Mouse (Mus musculus) layer of hippocampus, adult 2 months (tissue): ENCODE results near the gene Oxa1l. TPM values are rescaled to one million over a fixed set of nuclear protein-coding genes. Genes with fewer than 3 reads are reported as not detected.

Source experiments
- DNase-seq, 2 experiments: peaks; one replicate each; pipeline ENCODE4 v3.0.0; 2022; ENCODE audit warnings: low spot score in 2 of 2
- H3K27ac ChIP-seq: fragments of 200-600 bp; 2 replicates; pipeline ENCODE4 v1.8.1; 2022
- H3K4me3 ChIP-seq: fragments of 200-600 bp; 2 replicates; pipeline ENCODE4 v1.8.1; 2022; ENCODE audit warnings: mild to moderate bottlenecking
- CTCF ChIP-seq: fragments of 200-600 bp; conservative IDR thresholded peaks from 2 replicates; pipeline ENCODE4 v1.8.1; 2022; ENCODE audit warnings: antibody characterized with exemption, mild to moderate bottlenecking, moderate library complexity
- total RNA-seq, 2 experiments: library from RNA; stranded (reverse); gene quantifications; 2 replicates each; pipeline ENCODE4 v1.2.3; 2021

Oxa1l gene
- total RNA-seq, 2 experiments from 2014 or later = 52.1 to 54.9 TPM

GRCm38 (mm10) chr14:54408336-54409056 is 47.9 kb downstream of the Oxa1l start:
- peak; percentile 43 for TF ChIP-seq CTCF

GRCm38 (mm10) chr14:54409057-54409645 is 48.5 kb downstream of the Oxa1l start:
- Histone ChIP-seq H3K27ac (no peak overlapping the region; the same call in 1 of the 2 replicates), H3K4me3 (no peak overlapping the region)
- no peak for TF ChIP-seq CTCF
- DNase-seq = no peak

More at GRCm38 (mm10) chr14:54408336-54409056, 47.9 kb downstream of the Oxa1l start:
- no peak overlapping the region for H3K27ac ChIP-seq
- no peak overlapping the region for H3K4me3 ChIP-seq
- no peak for DNase-seq

- DNase-seq = no peak
- no peak overlapping the region for H3K4me3 ChIP-seq
- peak overlapping the region; percentile 8; the same call in 1 of the 2 replicates for H3K27ac ChIP-seq
- TF ChIP-seq CTCF = no peak
Observed at GRCm38 (mm10) chr14:54409980-54410810, 49.6 kb downstream of the Oxa1l start.

GRCm38 (mm10) chr14:54412000-54412576 is 51.5 kb downstream of the Oxa1l start:
- DNase-seq = no peak

GRCm38 (mm10) chr14:54412629-54413170 is 52.1 kb downstream of the Oxa1l start:
- H3K27ac ChIP-seq = no peak overlapping the region
- H3K4me3 ChIP-seq = no peak overlapping the region
- peak; percentile 93 for TF ChIP-seq CTCF
- DNase-seq = peak; percentile 56 to 74

More at GRCm38 (mm10) chr14:54412000-54412576, 51.5 kb downstream of the Oxa1l start:
- H3K4me3 ChIP-seq = no peak overlapping the region
- H3K27ac ChIP-seq = no peak overlapping the region
- no peak for TF ChIP-seq CTCF

GRCm38 (mm10) chr14:54413877-54414700 is 53.5 kb downstream of the Oxa1l start:
- no peak overlapping the region for H3K27ac ChIP-seq
- DNase-seq = no peak
- H3K4me3 ChIP-seq = no peak overlapping the region
- no peak for TF ChIP-seq CTCF

- Histone ChIP-seq H3K27ac (no peak overlapping the region), H3K4me3 (no peak overlapping the region)
- DNase-seq = no peak
- TF ChIP-seq CTCF = no peak
Observed at GRCm38 (mm10) chr14:54415241-54416020, 54.8 kb downstream of the Oxa1l start.

GRCm38 (mm10) chr14:54416229-54416775 is 55.7 kb downstream of the Oxa1l start:
- no peak for TF ChIP-seq CTCF
- Histone ChIP-seq H3K27ac (no peak overlapping the region), H3K4me3 (no peak overlapping the region)
- no peak for DNase-seq

GRCm38 (mm10) chr14:54416830-54417229 is 56.2 kb downstream of the Oxa1l start:
- Histone ChIP-seq H3K4me3 (no peak overlapping the region), H3K27ac (no peak overlapping the region)
- DNase-seq = no peak
- no peak for TF ChIP-seq CTCF

- no peak within 1 kb of the TSS for H3K27ac ChIP-seq
- no peak for DNase-seq
- peak; percentile 38 for TF ChIP-seq CTCF
- H3K4me3 ChIP-seq = no peak within 1 kb of the TSS
Observed at GRCm38 (mm10) chr14:54417623-54418081, 57.0 kb downstream of the Oxa1l start, which contains the start of gene Slc7a7. Slc7a7 (minus strand) TSS chr14:54417780.

Other genes starting within 250 kb of the Oxa1l start
- 100 to 1,000 TPM; 119 to 121 TPM for gene Dad1, start 106.7 kb upstream of the Oxa1l start, total RNA-seq
- gene Abhd4, start 106.6 kb upstream of the Oxa1l start, total RNA-seq = 10 to 100 TPM; 49.8 to 55.1 TPM
- gene Olfr49, start 75.9 kb upstream of the Oxa1l start, total RNA-seq = not detected
- 1 to 10 TPM; 1.4 to 2.0 TPM for gene Slc7a7, start 56.9 kb downstream of the Oxa1l start, total RNA-seq
- 100 to 1,000 TPM in 1 of 2 experiments, 10 to 100 TPM in 1; 99.8 to 101 TPM for gene Mrpl52, start 66.1 kb downstream of the Oxa1l start, total RNA-seq
- 10 to 100 TPM; 16.1 to 18.4 TPM for gene Mmp14, start 70.8 kb downstream of the Oxa1l start, total RNA-seq
- 10 to 100 TPM; 28.5 to 30.3 TPM for gene Lrp10, start 103.3 kb downstream of the Oxa1l start, total RNA-seq
- 10 to 100 TPM; 23.9 to 24.0 TPM for gene Rem2, start 115.3 kb downstream of the Oxa1l start, total RNA-seq
- 10 to 100 TPM; 47.3 to 53.6 TPM for gene Prmt5, start 156.7 kb downstream of the Oxa1l start, total RNA-seq
- 1 to 10 TPM; 4.4 to 4.8 TPM for gene Haus4, start 193.8 kb downstream of the Oxa1l start, total RNA-seq
- gene Ajuba, start 216.7 kb downstream of the Oxa1l start, total RNA-seq = 1 to 10 TPM; 1.1 to 1.8 TPM
- gene 4931414P19Rik, start 245.2 kb downstream of the Oxa1l start, total RNA-seq = 1 to 10 TPM; 5.8 to 7.1 TPM